Mouse (Mus musculus) megakaryocyte, embryonic 14.5 days (primary cell): Measurements from ENCODE around the gene E2f8. TPM values are rescaled to one million over a fixed set of nuclear protein-coding genes. Genes with fewer than 3 reads are reported as not detected.

Experiments used
- H3K27me3 ChIP-seq: replicated peaks from 2 replicates; pipeline ENCODE3; 2012; ENCODE audit warnings: inconsistent platforms
- H3K36me3 ChIP-seq: replicated peaks from 2 replicates; pipeline ENCODE3; 2012; ENCODE audit warnings: low read length, inconsistent platforms, mixed read lengths
- H3K4me1 ChIP-seq: 2 replicates; pipeline ENCODE4 v1.6.1; 2012; ENCODE audit warnings: inconsistent platforms
- H3K4me3 ChIP-seq: replicated peaks from 2 replicates; pipeline ENCODE3; 2012; ENCODE audit warnings: moderate library complexity, mild to moderate bottlenecking, inconsistent platforms
- H3K9me3 ChIP-seq: 2 replicates; pipeline ENCODE4 v1.6.1; 2012; ENCODE audit warnings: inconsistent platforms
- FLI1 ChIP-seq: IDR thresholded peaks from 2 replicates; pipeline ENCODE4 v1.6.1; 2012; ENCODE audit warnings: low read length, inconsistent platforms, mixed read lengths
- GATA1 ChIP-seq: IDR thresholded peaks from 3 replicates; pipeline ENCODE4 v1.6.1; 2012; ENCODE audit warnings: mixed read lengths, low read length, inconsistent platforms, borderline replicate concordance
- polyA plus RNA-seq: library from polyadenylated mRNA; stranded (reverse); fragments of >175 nt; gene quantifications from 2 replicates; pipeline ENCODE4 v1.2.3, GENCODE M21; 2012; ENCODE audit warnings: low replicate concordance; ENCODE audit not compliant: insufficient read depth

Gene E2f8
- polyA plus RNA-seq, 1 experiment: 23.0 TPM

GRCm38 (mm10) chr7:48829177-48829910, 52.1 kb downstream of the E2f8 start:
- Histone ChIP-seq H3K9me3 (no peaks in the 10 kb centered on the region), H3K36me3 (peaks cover 38% of the 10 kb centered on the region), H3K4me1 (peaks cover 86% of the 10 kb centered on the region), H3K27me3 (no peaks in the 10 kb centered on the region), H3K4me3 (peak overlapping the region; percentile 23)
- TF ChIP-seq GATA1: no peak
- no peak for TF ChIP-seq FLI1

GRCm38 (mm10) chr7:48825170-48825569, 56.2 kb downstream of the E2f8 start:
- Histone ChIP-seq H3K36me3 (peaks cover 80% of the 10 kb centered on the region), H3K27me3 (no peaks in the 10 kb centered on the region), H3K4me3 (no peak overlapping the region), H3K4me1 (peaks cover 45% of the 10 kb centered on the region), H3K9me3 (no peaks in the 10 kb centered on the region)
- no peak for TF ChIP-seq FLI1
- no peak for TF ChIP-seq GATA1

- Histone ChIP-seq H3K4me1 (peaks cover 40% of the 10 kb centered on the region), H3K36me3 (peaks cover 85% of the 10 kb centered on the region), H3K4me3 (no peak overlapping the region), H3K9me3 (no peaks in the 10 kb centered on the region), H3K27me3 (no peaks in the 10 kb centered on the region)
- TF ChIP-seq GATA1 (no peak), FLI1 (no peak)
These were observed 56.7 kb downstream of the E2f8 start for GRCm38 (mm10) chr7:48824671-48825070.

- H3K36me3 ChIP-seq: peaks cover 96% of the 10 kb centered on the region
- TF ChIP-seq FLI1: no peak
- no peak for TF ChIP-seq GATA1
- H3K4me1 ChIP-seq: peaks cover 29% of the 10 kb centered on the region
- H3K9me3 ChIP-seq: no peaks in the 10 kb centered on the region
- H3K27me3 ChIP-seq: no peaks in the 10 kb centered on the region
- H3K4me3 ChIP-seq: no peak overlapping the region
These were observed 57.8 kb downstream of the E2f8 start for GRCm38 (mm10) chr7:48823621-48824020.

GRCm38 (mm10) chr7:48821654-48822053, 59.7 kb downstream of the E2f8 start:
- no peaks in the 10 kb centered on the region for H3K9me3 ChIP-seq
- H3K27me3 ChIP-seq: no peaks in the 10 kb centered on the region
- peaks cover 100% of the 10 kb centered on the region for H3K36me3 ChIP-seq
- TF ChIP-seq GATA1 (no peak), FLI1 (no peak)
- peaks cover 14% of the 10 kb centered on the region for H3K4me1 ChIP-seq
- H3K4me3 ChIP-seq: no peak overlapping the region

Other genes starting within 250 kb of the E2f8 start
- not detected in 2 replicates for gene Mrgprb3, start 237.8 kb downstream of the E2f8 start, polyA plus RNA-seq
- 1.9 and 3.1 TPM in 2 replicates for gene Zdhhc13, start 92.6 kb downstream of the E2f8 start, polyA plus RNA-seq
- 1.4 TPM in 1 of 2 replicates, not detected in the other for gene Csrp3, start 33.6 kb downstream of the E2f8 start, polyA plus RNA-seq
- gene Nav2, start 27.1 kb upstream of the E2f8 start, polyA plus RNA-seq: 1.2 and 1.3 TPM in 2 replicates